Mouse (Mus musculus) adrenal gland, postnatal 25 days (tissue): ENCODE measurements around the gene Il31. TPM values are rescaled to one million over a fixed set of nuclear protein-coding genes. Genes with fewer than 3 reads are reported as not detected.
"Not testable (repeated sequence)": the region's sequence is repeated elsewhere in the genome, so short reads cannot be mapped to it uniquely, and the experiment has no call there.

ENCODE experiments used
- DNase-seq: peaks from one replicate; pipeline ENCODE4 v3.0.0; 2021; ENCODE audit warnings: mixed read lengths
- long read RNA-seq: library from polyadenylated mRNA; stranded (forward); transcript quantifications from one replicate; pipeline ENCODE4 v2.0.0, GENCODE M21; 2021
- total RNA-seq: library from RNA; stranded (reverse); gene quantifications from 2 replicates; pipeline ENCODE4 v1.2.3, GENCODE M21; 2021

Gene Il31
- not detected in 2 replicates for total RNA-seq
- long read RNA-seq, result 0 reads

GRCm38 (mm10) chr5:123489112-123489785 lies at the start of gene Il31, which contains the start of gene Lrrc43:
Gene Il31, minus strand, starts transcription at chr5:123489489.
Gene Lrrc43, plus strand, starts transcription at chr5:123489305.
- DNase-seq, result no peak

GRCm38 (mm10) chr5:123533801-123534200 lies 44.5 kb upstream of the Il31 start:
- DNase-seq, result no peak

DNA sequence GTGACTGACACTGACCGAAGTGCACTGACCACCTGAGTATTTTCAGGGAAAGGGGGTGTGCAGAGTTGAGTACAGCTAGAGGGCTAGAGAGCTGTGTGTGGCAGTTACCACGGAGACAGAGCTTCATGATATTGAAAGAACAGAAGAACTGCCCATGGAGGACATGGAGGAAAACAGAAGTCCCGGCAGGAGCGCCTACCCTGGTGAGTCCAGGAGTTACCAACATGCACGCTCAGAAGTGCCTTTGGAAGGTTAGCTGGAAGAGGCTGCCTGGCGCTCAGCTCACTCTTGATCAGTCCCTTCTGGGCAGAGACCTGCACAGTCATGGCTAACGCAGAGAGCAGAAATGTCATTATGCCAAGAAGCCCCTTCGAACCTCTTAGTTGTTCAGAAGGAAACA lies 40.8 kb upstream of the Il31 start:
- no peak for DNase-seq

- DNase-seq, result no peak
Observed at GRCm38 (mm10) chr5:123528641-123529040, 39.4 kb upstream of the Il31 start.

GRCm38 (mm10) chr5:123525916-123526495 lies 36.7 kb upstream of the Il31 start:
- DNase-seq, result no peak

GRCm38 (mm10) chr5:123525281-123525680 lies 36.0 kb upstream of the Il31 start, which contains the start of gene Gm49027:
Gene Gm49027, minus strand, starts transcription at chr5:123525488.
- DNase-seq, result no peak

GRCm38 (mm10) chr5:123524393-123524750 lies 35.1 kb upstream of the Il31 start:
- no peak for DNase-seq

DNA sequence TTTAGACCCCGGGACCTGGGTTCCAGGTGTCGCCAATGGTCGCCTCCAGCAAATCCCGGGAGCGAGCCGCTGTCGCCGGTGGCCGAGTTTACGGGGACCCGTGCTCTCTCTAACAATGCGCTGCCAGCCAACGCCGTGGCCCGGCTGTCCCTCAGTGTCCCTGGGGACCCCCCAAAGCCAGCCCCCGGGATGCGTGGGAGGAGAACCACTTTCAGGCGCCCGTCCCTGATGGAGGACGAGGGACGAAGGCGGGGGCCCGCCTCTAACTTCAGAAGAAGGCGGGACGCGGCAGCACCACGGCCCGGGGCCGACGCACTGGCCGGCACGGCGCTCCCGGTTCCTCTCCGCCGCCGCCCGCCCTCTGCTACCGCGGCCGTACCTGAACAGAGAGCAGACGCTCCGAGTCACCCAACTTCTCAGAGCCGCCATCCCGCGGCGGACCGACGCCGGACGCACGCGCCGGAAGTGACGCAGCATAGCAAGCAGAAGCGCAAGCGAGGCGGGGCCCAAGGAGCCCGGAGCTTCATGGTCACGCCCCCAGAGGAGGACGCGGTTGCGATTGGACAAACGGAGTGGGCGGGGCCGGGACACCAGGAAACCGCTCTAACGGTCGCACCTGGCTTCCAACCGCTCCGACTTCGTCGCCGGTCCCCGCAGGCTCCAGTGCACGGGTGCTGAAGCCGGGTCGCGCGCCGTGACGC lies 34.6 kb upstream of the Il31 start, which contains the start of gene Diablo:
Gene Diablo (minus strand): TSS at position 485 of the 701 bp plus-strand sequence.
- peak; percentile 98 for DNase-seq

DNA sequence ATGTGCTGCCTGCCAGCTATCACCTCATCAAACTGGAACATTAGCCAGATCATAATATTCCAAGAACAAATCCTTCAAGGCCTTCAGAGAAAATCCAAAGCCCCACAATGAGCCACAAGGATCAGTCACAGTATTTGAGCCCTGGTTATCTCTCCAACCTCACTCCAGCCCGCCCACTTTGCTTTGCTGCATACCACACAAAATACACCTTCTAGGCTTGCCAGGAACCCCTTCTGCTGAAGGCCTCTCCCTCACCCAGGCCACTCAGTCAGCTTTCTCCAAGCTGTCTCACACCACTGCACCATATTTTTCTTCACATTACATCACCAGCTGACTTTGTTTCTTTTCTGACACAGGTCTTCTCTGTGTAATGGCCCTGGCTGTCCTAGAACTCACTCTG lies 32.9 kb upstream of the Il31 start:
- DNase-seq, result no peak

DNA sequence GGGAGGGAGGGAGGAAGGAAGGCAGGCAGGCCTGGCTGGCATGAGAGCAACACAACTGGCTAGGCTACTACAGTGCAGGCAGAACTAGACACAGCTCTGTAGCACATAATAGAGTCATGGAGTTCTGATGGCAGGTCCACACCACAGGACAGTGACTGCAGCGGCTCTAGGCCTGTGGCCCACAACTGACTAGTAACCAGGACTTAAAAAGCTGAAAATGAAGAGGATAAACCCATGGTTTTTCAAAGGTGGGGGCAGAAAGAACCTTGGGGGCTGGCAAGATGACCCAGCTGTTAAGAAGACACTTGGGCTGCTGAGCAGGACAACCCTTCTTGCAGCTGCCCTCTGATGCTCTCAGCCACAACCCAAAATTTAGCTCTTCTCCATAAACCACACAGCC lies 32.3 kb upstream of the Il31 start:
- DNase-seq, result no peak

- no peak for DNase-seq
Observed at GRCm38 (mm10) chr5:123520666-123521065, 31.4 kb upstream of the Il31 start.

DNA sequence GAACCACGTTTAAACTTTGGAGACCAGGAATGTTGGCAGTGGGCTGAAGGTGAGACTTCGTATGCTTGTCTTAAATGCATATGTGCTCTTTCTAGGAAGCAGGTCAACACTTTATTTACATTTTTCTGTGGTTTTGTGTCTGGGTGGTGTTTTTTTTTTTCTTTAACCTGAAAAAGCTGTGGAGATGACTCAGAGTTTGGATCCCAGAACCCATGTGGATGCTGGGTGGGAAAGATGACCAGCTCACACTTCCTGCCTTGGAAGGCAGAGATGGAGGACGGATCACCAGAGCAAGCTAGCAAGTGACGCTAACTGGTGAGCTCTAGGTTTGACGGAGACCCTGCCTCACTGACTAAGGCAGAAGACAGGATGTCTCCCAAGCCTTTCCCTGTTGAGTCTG lies 25.6 kb upstream of the Il31 start:
- DNase-seq, result no peak

- no peak for DNase-seq
Observed at GRCm38 (mm10) chr5:123512102-123512501, 22.8 kb upstream of the Il31 start.

- not testable (repeated sequence) for DNase-seq
Observed at GRCm38 (mm10) chr5:123511426-123511825, 22.1 kb upstream of the Il31 start.

- no peak for DNase-seq
Observed at GRCm38 (mm10) chr5:123510160-123510559, 20.9 kb upstream of the Il31 start, which contains the start of gene B3gnt4. Gene B3gnt4, plus strand, starts transcription at chr5:123510460.

DNA sequence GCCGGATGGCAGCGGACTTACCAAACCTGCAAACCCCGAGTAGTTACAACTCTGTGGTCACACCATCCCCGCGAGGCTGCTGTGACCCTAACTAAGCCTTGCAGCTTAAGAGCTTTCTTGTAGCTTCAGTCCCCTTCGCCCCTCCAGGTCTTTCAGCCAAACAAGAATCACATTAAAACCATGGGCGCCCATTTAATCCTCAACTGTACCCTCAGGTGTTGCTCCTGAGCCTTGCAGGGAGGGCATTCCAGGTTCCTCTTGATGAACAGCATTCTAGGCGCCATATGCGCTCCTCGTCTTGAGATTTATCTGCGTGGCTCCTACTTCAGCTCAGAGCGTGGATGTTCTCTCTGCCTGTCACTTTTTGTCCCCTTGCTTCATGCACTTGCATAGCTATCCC lies 19.6 kb upstream of the Il31 start:
- DNase-seq, result no peak

DNA sequence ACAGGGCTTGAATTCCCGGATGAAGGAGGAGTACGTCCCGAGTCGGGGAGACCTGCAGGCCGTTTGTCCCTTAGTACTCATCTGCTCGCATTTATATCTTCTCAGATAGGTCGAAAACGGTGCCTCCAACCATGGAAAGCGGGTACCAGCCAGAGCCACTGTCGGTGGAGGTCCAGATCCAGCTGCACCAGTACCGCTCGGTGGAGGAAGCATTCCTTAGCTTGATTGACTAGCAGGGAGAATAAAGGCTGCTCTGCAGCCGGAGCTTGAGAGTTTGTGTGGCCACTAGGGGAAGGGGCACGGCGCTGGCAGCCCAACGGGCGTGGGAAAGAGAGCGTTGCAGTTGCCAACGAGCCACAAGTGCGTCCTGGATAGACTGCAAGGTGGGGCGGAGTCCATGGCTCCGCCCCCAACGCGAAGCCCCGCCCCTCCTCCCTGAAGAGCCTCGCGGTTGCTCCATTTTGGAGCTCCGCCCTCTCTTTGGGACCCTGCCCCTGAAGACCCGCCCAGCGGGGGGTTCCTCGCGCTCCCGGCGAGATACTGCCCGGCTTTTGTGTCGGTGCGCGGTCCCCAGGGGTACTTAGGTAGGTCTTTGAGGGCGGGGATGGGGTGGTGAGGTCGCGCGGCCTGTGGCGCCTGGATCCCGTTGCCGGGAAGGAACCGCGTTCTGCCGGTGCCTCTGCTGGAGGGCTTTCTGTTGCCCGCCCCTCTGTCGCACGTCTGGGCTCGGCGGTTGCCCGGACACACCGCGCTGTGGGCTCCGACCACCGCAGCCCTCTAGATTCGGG lies 18.8 kb upstream of the Il31 start:
- peak; percentile 87 for DNase-seq

DNA sequence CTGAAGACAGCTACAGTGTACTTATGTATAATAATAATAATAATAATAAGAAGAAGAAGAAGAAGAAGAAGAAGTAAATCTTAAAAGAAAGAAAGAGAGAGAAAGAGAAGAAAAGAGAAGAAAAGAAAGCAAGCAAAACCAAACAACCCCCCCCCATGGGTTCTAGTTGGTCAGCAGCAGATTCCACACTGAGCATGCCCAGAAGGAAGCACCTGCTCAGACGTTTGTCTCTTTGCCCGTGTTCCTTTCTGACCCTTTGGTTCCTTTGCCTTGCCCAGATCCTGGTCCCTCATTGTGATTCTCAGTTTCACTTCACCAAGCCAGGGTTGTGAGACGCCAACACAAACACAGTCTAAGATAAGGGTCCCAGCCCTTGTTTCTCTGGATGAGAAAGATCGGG lies 12.7 kb upstream of the Il31 start:
- no peak for DNase-seq

DNA sequence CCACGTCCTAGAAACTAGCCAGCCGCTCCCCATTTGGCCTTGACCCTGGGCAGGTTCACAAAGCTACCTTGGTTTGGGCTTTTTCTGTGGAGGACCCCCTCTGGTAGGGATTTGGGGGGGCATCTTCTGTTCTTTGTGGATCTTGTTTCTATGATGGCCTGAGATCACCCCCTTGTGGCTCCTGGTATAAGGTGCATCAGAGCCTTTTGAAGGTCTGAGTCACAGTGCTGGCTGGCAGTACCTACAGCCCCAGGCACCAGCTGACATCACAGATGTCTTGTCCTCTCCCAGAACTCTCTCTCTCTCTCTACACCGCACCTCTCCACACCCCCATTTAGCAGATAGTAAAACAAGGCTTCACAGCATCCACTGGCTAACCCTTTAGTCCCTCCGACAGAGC lies 10.4 kb upstream of the Il31 start:
- DNase-seq, result no peak

GRCm38 (mm10) chr5:123489935-123490334 lies 646 bp upstream of the Il31 start:
- no peak for DNase-seq

- DNase-seq, result no peak
Observed at GRCm38 (mm10) chr5:123487659-123488395, 1.5 kb downstream of the Il31 start.

DNA sequence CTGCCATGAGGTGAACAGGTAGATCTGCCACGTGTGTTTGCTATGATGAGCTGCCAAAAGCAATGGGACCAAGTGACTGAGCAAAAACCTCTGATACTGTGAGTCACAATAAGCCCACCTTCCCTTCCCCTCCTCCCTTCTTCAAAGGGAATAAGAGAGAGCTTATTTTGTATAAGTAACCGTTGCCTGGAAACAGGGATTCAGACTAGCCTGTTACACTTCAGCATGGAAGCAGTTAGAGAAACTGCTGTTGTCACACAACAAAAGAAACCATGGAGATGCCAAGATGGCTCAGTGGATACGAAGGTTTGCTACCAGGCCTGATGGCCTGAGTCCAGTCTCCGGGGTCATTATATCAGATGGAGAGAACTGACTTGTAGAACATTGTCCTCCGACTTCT lies 15.5 kb downstream of the Il31 start:
- no peak for DNase-seq
